ENCODE assay signal across 18 mouse cellular contexts in genomic region chr15:31292627-31293026, GRCm38 (mm10).
A peak's percentile ranks its signal among the peaks of the same experiment; 100 is the strongest.
DNase-seq lines count a peak whose midpoint lies in the region; ATAC-seq and TF ChIP-seq lines count a peak whose summit lies in the region.
"Had no signal": no experiment of that assay in that cellular context is flagged by ENCODE, and none has a peak within 500 bp of the region (broad histone marks: within the 10 kb centered on the region; RNA-seq: fewer than 3 reads in every experiment).

No protein-coding gene starts in this region.

- no peak overlapping the region for H3K9ac ChIP-seq in embryonic facial prominence, embryonic 11.5 days (replicated peaks; ENCODE audit: low read length)
- H3K9ac ChIP-seq: neural tube, embryonic 13.5 days had no signal

- no peaks in the 10 kb centered on the region for H3K36me3 ChIP-seq in kidney, adult 2 months (ENCODE audit: control insufficient read depth, insufficient read depth, low read length)
- H3K36me3 ChIP-seq in embryonic facial prominence, embryonic 11.5 days (replicated peaks; ENCODE audit: control insufficient read depth, insufficient read depth, low read depth, low read length): no peaks in the 10 kb centered on the region
- H3K36me3 ChIP-seq: neural tube, embryonic 13.5 days had no signal

- no peaks in the 10 kb centered on the region for H3K9me3 ChIP-seq in embryonic facial prominence, embryonic 11.5 days (replicated peaks; ENCODE audit: control insufficient read depth, low read length)
- H3K9me3 ChIP-seq: neural tube, embryonic 13.5 days had no signal

- H3K27ac ChIP-seq in kidney, adult 2 months (ENCODE audit: insufficient read depth, low read depth, low read length): no peak overlapping the region
- no peak overlapping the region for H3K27ac ChIP-seq in embryonic facial prominence, embryonic 11.5 days (replicated peaks; ENCODE audit: low read depth, low read length)
- H3K27ac ChIP-seq: macrophage; neural tube, embryonic 13.5 days had no signal

- no peaks in the 10 kb centered on the region for H3K4me1 ChIP-seq in kidney, adult 2 months (ENCODE audit: control insufficient read depth, insufficient read depth, low read length)
- H3K4me1 ChIP-seq in embryonic facial prominence, embryonic 11.5 days (ENCODE audit: control insufficient read depth, insufficient read depth, low read length): 0 out of 2 replicates have a peak, but pooled peaks cover 2% of the 10 kb centered on the region

- ATAC-seq in embryonic facial prominence, embryonic 11.5 days (replicated peaks; ENCODE audit: insufficient number of reproducible peaks, low FRiP score, low TSS enrichment, low read depth): 0 out of 2 replicates have a peak, but pooled peaks have one; percentile 45
- ATAC-seq: CD4-positive, CD25-positive, alpha-beta regulatory T cell, adult 4 months; forebrain, embryonic 14.5 days; midbrain, embryonic 16.5 days had no signal

- intact Hi-C loops in heart, postnatal 10 days (cut with DNase I): no loop called here
- intact Hi-C loops in left cerebral cortex, postnatal 4 days (cut with DNase I): no loop called here

- TF ChIP-seq CTCF in kidney, adult 2 months (conservative IDR thresholded peaks at IDR 0.05; ENCODE audit: insufficient read depth, insufficient read length, low read depth, low read length): no peak

- H3K4me2 ChIP-seq in embryonic facial prominence, embryonic 11.5 days (ENCODE audit: low read depth, low read length): no peak overlapping the region
- H3K4me2 ChIP-seq: neural tube, embryonic 13.5 days had no signal

- peak; percentile 14 for DNase-seq in kidney, adult 2 months
- DNase-seq in kidney, postnatal 4 days: no peak
- peak; percentile 37 for DNase-seq in ES-CJ7 (ENCODE audit: low read depth, low spot score)
- peak; percentile 53 for DNase-seq in embryonic facial prominence, embryonic 11.5 days (ENCODE audit: low spot score)
- peak; percentile 30 to 39 for DNase-seq in heart, postnatal 10 days
- no peak for DNase-seq in cerebellum, postnatal 14 days
- no peak for DNase-seq in left cerebral cortex, postnatal 4 days
- no peak for DNase-seq in right cerebral cortex, adult 2 months (ENCODE audit: low spot score in 2 of 2)
- DNase-seq: adrenal gland, adult 2 months; cerebellum, adult 2 months; kidney, adult 11 months; layer of hippocampus, adult 9-11 months; thymus, postnatal 36 days had no signal

- 41% methylated on average over 3 of the region's 3 CpGs for WGBS in kidney, adult 2 months
- 16% methylated on average over 3 of the region's 3 CpGs for WGBS in embryonic facial prominence, embryonic 11.5 days

- no peak overlapping the region for H3K4me3 ChIP-seq in kidney, adult 2 months (ENCODE audit: insufficient read depth, low read depth, low read length)
- no peak overlapping the region for H3K4me3 ChIP-seq in embryonic facial prominence, embryonic 11.5 days (ENCODE audit: low read depth, low read length)
- H3K4me3 ChIP-seq: neural tube, embryonic 13.5 days had no signal

- no peaks in the 10 kb centered on the region for H3K27me3 ChIP-seq in kidney, adult 2 months (replicated peaks; ENCODE audit: control insufficient read depth, insufficient read depth, low read length)
- H3K27me3 ChIP-seq in embryonic facial prominence, embryonic 11.5 days (ENCODE audit: control insufficient read depth, insufficient read depth, low read length): peaks cover 8% of the 10 kb centered on the region

- no peak for TF ChIP-seq POLR2A in kidney, adult 2 months (IDR thresholded peaks at IDR 0.05; ENCODE audit: low read depth, low read length)

Comparison
In these comparisons a context has a peak if more than half of its experiments do, and no peak if none do; other contexts are left out.
1. DNase-seq: peak in kidney, adult 2 months (single experiment), ES-CJ7 (single experiment), embryonic facial prominence, embryonic 11.5 days (single experiment) and heart, postnatal 10 days (2 of 2); none in kidney, postnatal 4 days (0 of 2), cerebellum, postnatal 14 days (0 of 2), left cerebral cortex, postnatal 4 days (single experiment) and right cerebral cortex, adult 2 months (0 of 2).